Mouse (Mus musculus) kidney, embryonic 15.5 days (tissue): ENCODE results near the gene Abca4. TPM values are rescaled to one million over a fixed set of nuclear protein-coding genes. Genes with fewer than 3 reads are reported as not detected.
"Not testable (repeated sequence)": the region's sequence is repeated elsewhere in the genome, so short reads cannot be mapped to it uniquely, and the experiment has no call there.

Experiments
- ATAC-seq: fragments of 200-750 bp; cut with Nextera tagmentation; replicated peaks from 2 replicates; pipeline ENCODE4 v1.8.0; 2017; ENCODE audit warnings: moderate TSS enrichment; ENCODE audit not compliant: low FRiP score
- H3K27ac ChIP-seq: fragments of 300-500 bp; sonication (generic); 2 replicates; pipeline ENCODE4 v1.5.1; 2015; ENCODE audit warnings: mild to moderate bottlenecking, inconsistent platforms
- H3K27me3 ChIP-seq: fragments of 300-500 bp; sonication (generic); 2 replicates; pipeline ENCODE4 v1.6.1; 2015; ENCODE audit warnings: inconsistent platforms
- H3K36me3 ChIP-seq: fragments of 300-500 bp; sonication (generic); 2 replicates; pipeline ENCODE4 v1.6.1; 2015; ENCODE audit warnings: inconsistent platforms
- H3K4me1 ChIP-seq: fragments of 300-500 bp; sonication (generic); 2 replicates; pipeline ENCODE4 v1.6.1; 2015; ENCODE audit warnings: inconsistent platforms
- H3K4me2 ChIP-seq: fragments of 300-500 bp; sonication (generic); 2 replicates; pipeline ENCODE4 v1.6.1; 2015; ENCODE audit warnings: moderate library complexity, mild to moderate bottlenecking, inconsistent platforms
- H3K4me3 ChIP-seq: fragments of 300-500 bp; sonication (generic); replicated peaks from 2 replicates; pipeline ENCODE4 v1.5.1; 2015; ENCODE audit warnings: mild to moderate bottlenecking, inconsistent platforms
- H3K9ac ChIP-seq: fragments of 300-500 bp; sonication (generic); 2 replicates; pipeline ENCODE4 v1.6.1; 2015; ENCODE audit warnings: mild to moderate bottlenecking, inconsistent platforms
- H3K9me3 ChIP-seq: fragments of 300-500 bp; sonication (generic); replicated peaks from 2 replicates; pipeline ENCODE4 v1.6.1; 2016; ENCODE audit warnings: inconsistent platforms
- WGBS: fragments of 180-500 bp; shearing (Covaris S2); methylation state at CpG from one replicate; pipeline ENCODE4 v1.1.7; 2015; ENCODE audit warnings: mixed read lengths; 5-methylcytosine and 5-hydroxymethylcytosine counted together
- polyA plus RNA-seq: library from polyadenylated mRNA; unstranded; fragments of >200 nt; fragmentation: Nextera tagmentation; extraction: Ambion mirVana; gene quantifications from 2 replicates; pipeline ENCODE4 v1.2.1, GENCODE M21; 2015

The Abca4 gene
- polyA plus RNA-seq, 1 experiment from 2014 or later = 0.70 TPM

GRCm38 (mm10) chr3:122062586-122062985 lies 18.3 kb downstream of the Abca4 start:
- peaks cover 21% of the 10 kb centered on the region for H3K4me1 ChIP-seq
- H3K4me3 ChIP-seq = no peak overlapping the region
- H3K4me2 ChIP-seq = no peak overlapping the region
- H3K9me3 ChIP-seq = no peaks in the 10 kb centered on the region
- WGBS = 86% methylated on average over 10 of the region's 10 CpGs
- ATAC-seq = no peak
- no peaks in the 10 kb centered on the region for H3K36me3 ChIP-seq
- H3K27me3 ChIP-seq = no peaks in the 10 kb centered on the region
- H3K9ac ChIP-seq = no peak overlapping the region
- no peak overlapping the region for H3K27ac ChIP-seq

DNA sequence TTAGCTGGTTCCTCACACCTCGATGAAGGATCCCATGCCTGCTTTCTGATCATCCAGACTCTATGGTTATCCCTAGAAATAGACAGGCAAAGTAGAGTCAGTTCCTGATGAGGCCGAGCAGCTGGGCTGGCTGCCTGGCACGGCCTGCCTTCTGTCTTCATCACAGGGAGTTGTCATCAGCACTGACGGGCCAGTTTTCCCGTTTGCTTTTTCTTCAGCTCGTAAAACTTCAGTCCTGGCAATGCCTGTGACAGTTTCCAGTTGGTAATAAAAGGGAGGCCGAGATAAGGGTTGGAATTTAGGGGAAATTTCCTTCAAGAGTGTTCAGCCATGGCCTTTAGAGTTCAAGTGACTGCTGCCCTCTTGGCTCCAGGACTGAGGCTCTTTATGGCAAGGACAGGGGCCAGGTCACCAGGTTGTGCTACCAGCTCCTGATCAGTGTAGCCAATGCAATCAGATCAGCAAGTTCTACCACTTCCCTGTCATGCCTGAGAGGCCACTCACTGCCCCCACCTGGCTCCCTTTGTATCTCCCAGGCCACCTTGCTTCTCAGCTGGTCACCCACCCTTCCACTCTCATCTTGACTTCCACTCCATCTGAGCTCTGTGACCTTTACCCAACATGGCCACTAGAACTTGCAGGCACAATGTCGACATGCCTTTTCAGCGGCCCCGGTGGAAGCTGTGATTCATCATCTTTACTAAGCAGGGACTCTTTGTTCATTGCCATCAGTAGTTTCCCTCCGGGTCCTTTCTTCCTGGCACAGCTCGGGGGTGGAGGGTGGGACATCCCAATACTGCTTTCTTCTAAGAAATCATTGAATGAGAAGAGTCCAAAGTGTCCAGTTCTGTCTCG lies 20.5 kb downstream of the Abca4 start:
- H3K9me3 ChIP-seq = no peaks in the 10 kb centered on the region
- H3K36me3 ChIP-seq = no peaks in the 10 kb centered on the region
- H3K9ac ChIP-seq = no peak overlapping the region
- no peaks in the 10 kb centered on the region for H3K27me3 ChIP-seq
- H3K4me2 ChIP-seq = no peak overlapping the region
- ATAC-seq = 0 out of 2 replicates have a peak, but pooled peaks have one; percentile 22
- H3K4me3 ChIP-seq = no peak overlapping the region
- 50% methylated on average over 13 of the region's 13 CpGs for WGBS
- no peak overlapping the region for H3K27ac ChIP-seq
- H3K4me1 ChIP-seq = peaks cover 12% of the 10 kb centered on the region

DNA sequence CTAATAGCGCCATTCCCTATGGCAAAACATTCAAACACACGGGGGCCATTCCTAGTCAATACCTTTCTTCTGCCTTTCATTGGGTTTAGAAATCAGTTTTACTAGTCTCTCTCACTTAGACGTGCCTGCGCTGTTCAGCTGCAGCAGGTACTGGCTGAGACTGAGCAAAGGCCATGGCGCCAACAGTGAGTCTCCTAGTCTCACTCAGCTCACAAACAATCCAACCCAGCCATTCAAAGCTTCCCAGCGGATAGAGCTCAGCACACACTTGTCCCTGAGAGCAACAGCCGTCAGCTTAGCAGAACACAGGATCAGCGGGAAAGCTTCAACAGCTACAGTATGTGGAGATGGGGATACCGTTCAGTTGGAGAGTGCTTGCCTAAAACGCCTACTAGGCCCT lies 27.5 kb downstream of the Abca4 start:
- Histone ChIP-seq H3K36me3 (no peaks in the 10 kb centered on the region), H3K9ac (no peak overlapping the region), H3K27me3 (no peaks in the 10 kb centered on the region), H3K27ac (no peak overlapping the region; the same call in 1 of the 2 replicates), H3K4me3 (no peak overlapping the region), H3K9me3 (no peaks in the 10 kb centered on the region), H3K4me1 (peaks cover 37% of the 10 kb centered on the region), H3K4me2 (no peak overlapping the region)
- 88% methylated on average over 10 of the region's 10 CpGs for WGBS
- ATAC-seq = no peak

DNA sequence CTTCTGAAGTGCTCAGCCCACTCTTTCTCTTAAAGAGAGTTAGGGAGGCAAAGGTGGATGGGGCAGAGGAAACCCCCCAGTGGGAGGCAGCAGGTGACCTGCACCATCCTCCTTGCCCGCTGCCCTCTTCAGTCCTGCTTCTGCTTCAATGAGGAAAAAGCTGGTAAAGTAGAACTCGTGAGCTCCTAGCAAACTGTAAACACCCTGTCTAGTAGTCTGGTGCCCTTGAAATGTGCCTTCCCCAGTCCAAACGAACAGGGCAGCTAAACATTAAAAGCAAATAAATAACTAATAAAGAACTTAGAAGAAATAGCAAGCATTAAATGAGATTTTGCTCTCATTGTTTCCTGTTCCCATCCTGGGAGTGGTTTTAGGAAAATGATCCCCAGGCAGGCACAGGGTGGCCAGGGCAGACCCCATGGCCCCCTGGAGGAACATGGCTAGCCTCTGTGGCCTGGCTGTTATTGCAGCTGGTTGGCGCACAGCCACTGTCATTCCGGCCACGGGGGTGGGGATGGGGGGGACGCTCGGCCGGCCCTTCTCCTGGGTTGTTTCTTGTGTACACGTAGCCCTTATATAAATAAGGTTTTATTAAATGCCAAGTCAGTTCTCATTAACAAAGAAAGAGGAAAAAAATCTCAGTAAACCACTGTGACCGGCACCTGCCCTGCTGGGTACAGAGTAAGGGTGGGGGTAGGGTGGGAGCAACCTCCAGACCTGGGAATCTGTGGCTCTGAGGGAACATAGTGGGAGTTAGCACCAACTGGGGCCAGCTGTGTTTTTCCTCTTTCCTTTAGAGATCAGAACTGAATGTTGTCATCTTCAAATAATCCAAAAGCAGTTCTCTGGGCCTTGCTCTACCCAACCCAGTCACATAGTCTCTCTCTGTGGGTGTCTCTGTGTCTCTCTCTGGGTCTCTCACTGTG lies 28.7 kb downstream of the Abca4 start:
- Histone ChIP-seq H3K4me3 (no peak overlapping the region), H3K27me3 (no peaks in the 10 kb centered on the region), H3K36me3 (no peaks in the 10 kb centered on the region), H3K9me3 (no peaks in the 10 kb centered on the region), H3K9ac (no peak overlapping the region), H3K27ac (peak overlapping the region; percentile 87), H3K4me2 (0 out of 2 replicates have a peak overlapping the region, but pooled peaks have one; percentile 17), H3K4me1 (peaks cover 37% of the 10 kb centered on the region)
- peak; percentile 69 for ATAC-seq
- 31% methylated on average over 11 of the region's 11 CpGs for WGBS

DNA sequence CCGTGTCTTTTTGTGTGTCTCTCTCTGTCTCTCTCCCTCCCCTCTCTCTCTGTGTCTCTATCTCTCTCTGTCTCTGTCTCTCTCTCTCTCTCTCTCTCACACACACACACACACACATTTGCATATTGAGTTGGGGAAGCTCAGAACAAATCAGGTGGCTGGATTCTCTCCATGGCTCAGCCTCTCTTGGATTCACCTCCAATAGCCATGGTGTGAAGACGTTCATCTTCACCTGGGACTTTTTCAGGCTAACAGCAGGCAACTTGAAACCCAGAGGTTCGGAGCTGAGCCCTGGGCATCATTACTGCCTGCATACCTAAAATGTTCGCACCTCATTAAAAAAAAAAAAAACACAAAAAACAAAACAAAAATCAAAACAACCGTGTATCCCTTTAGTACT lies 29.4 kb downstream of the Abca4 start:
- Histone ChIP-seq H3K27ac (peak overlapping the region; percentile 87), H3K4me2 (no peak overlapping the region), H3K9ac (no peak overlapping the region), H3K27me3 (no peaks in the 10 kb centered on the region), H3K4me1 (peaks cover 37% of the 10 kb centered on the region), H3K4me3 (no peak overlapping the region), H3K9me3 (no peaks in the 10 kb centered on the region), H3K36me3 (no peaks in the 10 kb centered on the region)
- ATAC-seq = no peak
- 63% methylated on average over 5 of the region's 5 CpGs for WGBS

DNA sequence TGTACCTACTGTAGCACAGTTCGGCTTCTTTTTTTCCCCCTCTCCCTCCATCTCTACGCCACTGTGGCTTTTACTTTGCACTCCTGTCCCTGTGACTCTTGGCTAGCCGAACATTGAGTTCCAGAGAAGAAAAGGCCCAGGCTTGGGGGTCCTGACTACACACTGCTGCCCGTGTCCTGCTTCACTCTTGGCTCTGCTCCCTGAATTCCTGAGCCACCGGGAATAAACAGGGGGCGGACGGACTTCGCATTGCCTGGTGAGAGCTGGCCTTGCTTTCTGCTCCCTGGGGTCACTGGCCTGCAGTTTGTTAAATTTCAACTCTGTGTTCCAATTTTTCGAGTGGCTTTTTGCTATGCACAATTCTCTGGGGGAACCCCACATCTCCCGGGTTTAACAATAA lies 30.1 kb downstream of the Abca4 start:
- H3K27me3 ChIP-seq = no peaks in the 10 kb centered on the region
- peaks cover 37% of the 10 kb centered on the region for H3K4me1 ChIP-seq
- no peak for ATAC-seq
- 21% methylated on average over 10 of the region's 10 CpGs for whole genome bisulfite sequencing
- H3K4me3 ChIP-seq = no peak overlapping the region
- H3K9me3 ChIP-seq = no peaks in the 10 kb centered on the region
- H3K4me2 ChIP-seq = peak overlapping the region; percentile 26; the same call in 1 of the 2 replicates
- H3K9ac ChIP-seq = no peak overlapping the region
- peak overlapping the region; percentile 87 for H3K27ac ChIP-seq
- H3K36me3 ChIP-seq = no peaks in the 10 kb centered on the region

DNA sequence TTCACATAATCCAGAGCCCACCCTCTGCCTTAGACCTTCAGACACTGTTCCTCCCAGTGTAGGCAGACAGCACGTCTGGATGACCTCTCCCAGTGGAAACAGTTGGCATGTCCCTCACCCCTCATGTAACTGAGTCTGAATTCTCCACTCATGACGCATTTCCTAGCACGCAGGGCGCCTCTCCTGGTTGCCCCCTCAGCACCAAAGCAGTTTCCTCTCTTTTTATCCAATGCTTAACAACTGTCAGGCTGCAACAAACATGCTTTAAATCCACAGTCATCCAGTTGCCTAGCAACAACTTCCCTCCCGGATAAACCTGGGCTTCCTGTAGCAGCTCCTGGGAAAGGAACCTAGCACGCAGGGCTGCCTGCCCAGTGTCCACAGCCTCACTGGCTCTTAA lies 33.9 kb downstream of the Abca4 start:
- no peaks in the 10 kb centered on the region for H3K36me3 ChIP-seq
- H3K4me1 ChIP-seq = peaks cover 38% of the 10 kb centered on the region
- WGBS = 37% methylated on average over 6 of the region's 6 CpGs
- no peak overlapping the region for H3K4me2 ChIP-seq
- H3K9ac ChIP-seq = no peak overlapping the region
- no peaks in the 10 kb centered on the region for H3K27me3 ChIP-seq
- H3K27ac ChIP-seq = peak overlapping the region; percentile 68
- peak; percentile 41; the same call in 1 of the 2 replicates for ATAC-seq
- H3K9me3 ChIP-seq = no peaks in the 10 kb centered on the region
- no peak overlapping the region for H3K4me3 ChIP-seq

DNA sequence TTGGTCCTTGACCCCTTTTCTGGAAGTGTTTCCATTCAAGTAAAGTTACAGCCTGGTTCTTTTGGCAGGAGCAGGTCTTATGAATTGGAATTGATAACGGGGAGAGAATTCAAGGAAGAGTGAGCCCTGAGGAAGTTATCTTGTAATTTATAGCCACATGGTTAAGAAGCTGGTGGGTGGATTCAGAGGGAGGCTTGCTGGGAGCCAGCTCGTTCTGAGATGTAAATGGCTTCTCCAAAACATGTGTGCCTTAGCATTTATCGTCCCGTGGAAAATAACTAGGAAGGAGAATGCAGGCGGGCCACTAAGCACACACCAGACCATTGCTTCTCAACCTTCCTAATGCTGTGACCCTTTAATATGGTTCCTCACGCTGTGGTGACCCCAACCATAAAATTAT lies 34.9 kb downstream of the Abca4 start:
- Histone ChIP-seq H3K27me3 (no peaks in the 10 kb centered on the region), H3K9ac (no peak overlapping the region), H3K36me3 (no peaks in the 10 kb centered on the region), H3K4me2 (no peak overlapping the region), H3K4me1 (peaks cover 28% of the 10 kb centered on the region), H3K9me3 (no peaks in the 10 kb centered on the region), H3K4me3 (no peak overlapping the region), H3K27ac (no peak overlapping the region)
- whole genome bisulfite sequencing = 68% methylated on average over 6 of the region's 6 CpGs
- ATAC-seq = no peak

- Histone ChIP-seq H3K4me1 (peaks cover 25% of the 10 kb centered on the region), H3K27ac (0 out of 2 replicates have a peak overlapping the region, but pooled peaks have one; percentile 33)
- not testable (repeated sequence) for H3K36me3 ChIP-seq, H3K27me3 ChIP-seq, H3K9me3 ChIP-seq, ATAC-seq, H3K4me3 ChIP-seq, H3K4me2 ChIP-seq, H3K9ac ChIP-seq
- WGBS = 81% methylated on average over 8 of the region's 8 CpGs
These were observed 37.4 kb downstream of the Abca4 start for GRCm38 (mm10) chr3:122081634-122082033.

DNA sequence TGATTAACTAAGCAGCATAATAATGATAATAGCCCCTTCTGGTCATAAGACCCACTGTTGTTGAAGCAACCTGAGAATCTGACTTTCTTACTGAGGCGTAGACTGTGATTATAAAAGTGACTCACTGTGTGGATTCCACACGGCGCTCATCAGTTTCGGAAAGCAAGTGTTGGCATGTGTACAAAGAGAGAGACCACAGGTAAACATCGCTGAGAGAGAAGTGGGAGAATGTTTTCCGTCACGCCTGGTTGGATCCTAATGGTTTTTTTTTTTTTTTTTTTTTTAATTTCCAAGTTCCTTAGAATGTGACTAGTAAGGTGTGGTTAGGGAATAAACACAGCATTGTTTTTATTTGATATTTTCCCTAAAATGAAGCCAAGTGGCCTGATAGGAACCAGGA lies 38.1 kb downstream of the Abca4 start:
- 0 out of 2 replicates have a peak overlapping the region, but pooled peaks have one; percentile 33 for H3K27ac ChIP-seq
- 0 out of 2 replicates have a peak, but pooled peaks have one; percentile 20 for ATAC-seq
- 45% methylated on average over 7 of the region's 7 CpGs for WGBS

DNA sequence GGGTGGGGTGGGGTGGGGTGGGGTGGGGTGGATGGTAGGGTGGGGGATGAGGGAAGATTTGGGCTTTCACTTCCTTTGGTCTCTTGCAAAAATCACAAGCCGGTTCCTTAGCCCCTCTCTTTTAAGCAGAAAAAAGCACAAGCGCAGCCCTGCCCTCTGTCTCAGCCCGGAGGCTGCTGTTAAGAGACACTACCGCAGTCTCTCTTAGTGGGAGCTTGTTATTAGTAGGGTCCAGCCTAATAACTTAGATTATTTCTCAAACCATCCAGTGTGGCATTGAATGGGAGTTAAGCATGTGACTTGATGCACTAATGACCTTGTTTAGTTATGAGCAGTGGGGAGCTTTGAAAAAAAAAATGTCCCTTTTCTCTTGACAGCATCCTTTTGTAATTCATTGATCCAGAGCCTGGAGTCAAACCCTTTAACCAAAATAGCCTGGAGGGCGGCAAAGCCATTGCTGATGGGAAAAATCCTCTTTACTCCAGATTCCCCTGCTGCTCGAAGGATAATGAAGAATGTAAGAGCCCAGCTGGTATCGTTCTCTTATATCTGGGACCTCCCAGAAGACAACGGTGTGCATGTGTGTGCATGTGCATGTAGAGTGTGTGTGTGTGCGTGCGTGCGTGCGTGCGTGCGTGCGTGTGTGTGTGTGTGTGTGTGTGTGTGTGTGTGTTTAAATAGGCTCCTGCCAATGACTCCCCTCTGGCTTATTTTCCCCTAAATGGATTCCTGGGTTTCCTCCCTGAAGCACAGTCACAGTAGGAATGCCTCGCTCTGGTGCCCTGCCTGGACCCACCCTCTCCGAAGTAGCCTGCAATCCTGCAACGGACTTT lies 41.1 kb downstream of the Abca4 start:
- Histone ChIP-seq H3K36me3 (no peaks in the 10 kb centered on the region), H3K9me3 (no peaks in the 10 kb centered on the region), H3K4me1 (peaks cover 34% of the 10 kb centered on the region), H3K27ac (peak overlapping the region; percentile 30; the same call in 1 of the 2 replicates), H3K4me3 (no peak overlapping the region), H3K9ac (no peak overlapping the region), H3K4me2 (no peak overlapping the region), H3K27me3 (no peaks in the 10 kb centered on the region)
- no peak for ATAC-seq
- 67% methylated on average over 18 of the region's 18 CpGs for WGBS

More for the DNA sequence above, 38.1 kb downstream of the Abca4 start:
- Histone ChIP-seq H3K36me3 (no peaks in the 10 kb centered on the region), H3K27me3 (no peaks in the 10 kb centered on the region), H3K9me3 (no peaks in the 10 kb centered on the region), H3K9ac (no peak overlapping the region), H3K4me3 (no peak overlapping the region), H3K4me1 (peaks cover 25% of the 10 kb centered on the region), H3K4me2 (no peak overlapping the region)
